Mouse (Mus musculus) spleen, adult 2 months (tissue): ENCODE data around the gene Dop1a.

Experiments used
- CTCF ChIP-seq: fragments of 200-500 bp; IDR thresholded peaks from 2 replicates; pipeline ENCODE4 v1.5.1; 2011; ENCODE audit warnings: mild to moderate bottlenecking, inconsistent platforms; ENCODE audit not compliant: insufficient read depth, insufficient read length, insufficient replicate concordance; ENCODE audit errors: extremely low read depth
- POLR2A ChIP-seq: fragments of 200-500 bp; IDR thresholded peaks from 2 replicates; pipeline ENCODE4 v1.6.1; 2011; ENCODE audit warnings: low read depth, low read length, inconsistent platforms

- TF ChIP-seq CTCF (no peak), POLR2A (no peak)
Measured at GRCm38 (mm10) chr9:86514390-86514789, 47.4 kb downstream of the Dop1a start.
